9 mouse cellular contexts compared by ENCODE assay signal in genomic region chr19:53194751-53195520, GRCm38 (mm10). TPM values are rescaled to one million over a fixed set of nuclear protein-coding genes. Genes with fewer than 3 reads are reported as not detected.
DNase-seq lines count a peak whose midpoint lies in the region; ATAC-seq and TF ChIP-seq lines count a peak whose summit lies in the region.
"Had no signal": no experiment of that assay in that cellular context is flagged by ENCODE, and none has a peak within 500 bp of the region (broad histone marks: within the 10 kb centered on the region; RNA-seq: fewer than 3 reads in every experiment).

No protein-coding gene starts in this region.

- no peaks in the 10 kb centered on the region for H3K36me3 ChIP-seq in hindbrain, postnatal 0 days (ENCODE audit: insufficient read depth, low read length)
- no peaks in the 10 kb centered on the region for H3K36me3 ChIP-seq in hindbrain, embryonic 16.5 days (ENCODE audit: control insufficient read depth, insufficient read depth, low read length)
- no peaks in the 10 kb centered on the region for H3K36me3 ChIP-seq in macrophage (ENCODE audit: inconsistent target)
- H3K36me3 ChIP-seq in midbrain, embryonic 11.5 days (ENCODE audit: control insufficient read depth, insufficient read depth, low read length): no peaks in the 10 kb centered on the region

- 53% methylated on average over 9 of the region's 9 CpGs for WGBS in hindbrain, postnatal 0 days
- WGBS in hindbrain, embryonic 16.5 days: 58% methylated on average over 9 of the region's 9 CpGs
- 29% methylated on average over 9 of the region's 9 CpGs for WGBS in macrophage (ENCODE audit: missing documents)
- WGBS in midbrain, embryonic 11.5 days: 83% methylated on average over 9 of the region's 9 CpGs

- peak overlapping the region; percentile 17; the same call in 1 of the 2 replicates for H3K27ac ChIP-seq in hindbrain, postnatal 0 days
- H3K27ac ChIP-seq in hindbrain, embryonic 16.5 days (ENCODE audit: low read depth, low read length): no peak overlapping the region
- peak overlapping the region; percentile 56 for H3K27ac ChIP-seq in brown adipose tissue, adult 24 weeks (replicated peaks; ENCODE audit: low read depth, low read length)
- H3K27ac ChIP-seq in macrophage: peak overlapping the region; percentile 56
- no peak overlapping the region for H3K27ac ChIP-seq in midbrain, embryonic 11.5 days (ENCODE audit: low read depth, low read length)

- H3K4me3 ChIP-seq in hindbrain, postnatal 0 days (ENCODE audit: low read length): no peak overlapping the region
- no peak overlapping the region for H3K4me3 ChIP-seq in hindbrain, embryonic 16.5 days (ENCODE audit: low read length)
- peak overlapping the region; percentile 33; the same call in 1 of the 2 replicates for H3K4me3 ChIP-seq in brown adipose tissue, adult 24 weeks (ENCODE audit: insufficient read depth, low read depth, low read length)
- peak overlapping the region; percentile 17 for H3K4me3 ChIP-seq in macrophage (ENCODE audit: inconsistent target)
- no peak overlapping the region for H3K4me3 ChIP-seq in midbrain, embryonic 11.5 days (ENCODE audit: low read depth, low read length)

- DNase-seq in hindbrain, postnatal 0 days (ENCODE audit: low spot score): no peak
- DNase-seq in CD8-positive naive resting alpha-beta T cell, adult 2 months (ENCODE audit: low read depth in 2 of 2, low spot score in 2 of 2): peak; percentile 35 to 48
- no peak for DNase-seq in cerebellum, postnatal 4 days (ENCODE audit: low spot score in 2 of 2)
- no peak for DNase-seq in midbrain, embryonic 11.5 days (ENCODE audit: low spot score, missing footprints)
- DNase-seq in left cerebral cortex, adult 18-20 months (ENCODE audit: low spot score in 2 of 2): no peak
- DNase-seq: cerebellum, adult 8-10 months had no signal

- no peaks in the 10 kb centered on the region for H3K27me3 ChIP-seq in hindbrain, postnatal 0 days (ENCODE audit: insufficient read depth, low read length)
- no peaks in the 10 kb centered on the region for H3K27me3 ChIP-seq in hindbrain, embryonic 16.5 days (replicated peaks; ENCODE audit: control insufficient read depth, insufficient read depth, low read length)
- no peaks in the 10 kb centered on the region for H3K27me3 ChIP-seq in midbrain, embryonic 11.5 days (ENCODE audit: control insufficient read depth, insufficient read depth, low read length)

- H3K79me2 ChIP-seq in macrophage (ENCODE audit: inconsistent target): no peaks in the 10 kb centered on the region; the same call in 1 of the 2 replicates

- no peak overlapping the region for H3K4me2 ChIP-seq in hindbrain, postnatal 0 days (ENCODE audit: low read depth, low read length)
- no peak overlapping the region for H3K4me2 ChIP-seq in hindbrain, embryonic 16.5 days (ENCODE audit: low read length)
- H3K4me2 ChIP-seq in midbrain, embryonic 11.5 days: no peak overlapping the region

- H3K9me3 ChIP-seq in hindbrain, postnatal 0 days (ENCODE audit: low read length): no peaks in the 10 kb centered on the region
- H3K9me3 ChIP-seq in hindbrain, embryonic 16.5 days (ENCODE audit: control insufficient read depth, low read length): no peaks in the 10 kb centered on the region
- H3K9me3 ChIP-seq in midbrain, embryonic 11.5 days (ENCODE audit: control insufficient read depth, low read length): no peaks in the 10 kb centered on the region

- H3K4me1 ChIP-seq in hindbrain, postnatal 0 days (ENCODE audit: insufficient read depth, low read length): no peaks in the 10 kb centered on the region
- H3K4me1 ChIP-seq in hindbrain, embryonic 16.5 days (ENCODE audit: control insufficient read depth, insufficient read depth, low read depth, low read length): no peaks in the 10 kb centered on the region
- peaks cover 26% of the 10 kb centered on the region for H3K4me1 ChIP-seq in brown adipose tissue, adult 24 weeks (ENCODE audit: control insufficient read depth, insufficient read depth, insufficient read length, low read length)
- H3K4me1 ChIP-seq in midbrain, embryonic 11.5 days (ENCODE audit: control insufficient read depth, insufficient read depth, low read length): no peaks in the 10 kb centered on the region; the same call in 1 of the 2 replicates

- ATAC-seq in hindbrain, postnatal 0 days: no peak
- ATAC-seq in hindbrain, embryonic 16.5 days: no peak
- ATAC-seq in midbrain, embryonic 11.5 days (ENCODE audit: low FRiP score): no peak

- no peak for TF ChIP-seq CTCF in hindbrain, postnatal 0 days (IDR thresholded peaks at IDR 0.05; ENCODE audit: low read depth)

- no peak overlapping the region for H3K9ac ChIP-seq in hindbrain, postnatal 0 days (replicated peaks; ENCODE audit: low read length)
- H3K9ac ChIP-seq in hindbrain, embryonic 16.5 days (ENCODE audit: low read depth, low read length): no peak overlapping the region
- H3K9ac ChIP-seq in midbrain, embryonic 11.5 days (ENCODE audit: low read length): no peak overlapping the region

RNA-seq across cellular contexts. Expression of gene Add3, which starts 54.7 kb away (rescaled TPM):
- total RNA-seq in hindbrain, postnatal 0 days (2014; rRNA removed): 49.7 and 56.7 TPM in 2 replicates
- polyA plus RNA-seq in hindbrain, postnatal 0 days (2015; fragmentation: Nextera tagmentation; extraction: Ambion mirVana): 65.2 and 68.8 TPM in 2 replicates
- 48.5 and 51.6 TPM in 2 replicates for polyA plus RNA-seq in hindbrain, embryonic 16.5 days (2015; fragmentation: Nextera tagmentation; extraction: Ambion mirVana)
- 40.1 and 40.8 TPM in 2 replicates for polyA plus RNA-seq in brown adipose tissue, adult 24 weeks (2012; ENCODE audit: insufficient read depth, insufficient read length, missing spikeins)
- total RNA-seq in macrophage (2018; cell fraction: chromatin; rRNA removed): 10 to 100 TPM in 4 of 26 experiments, 1 to 10 TPM in 22; 1.8 to 13.4 (median 6.0) TPM
- 10 to 100 TPM in 5 of 26 experiments, 1 to 10 TPM in 21; 3.8 to 10.9 (median 7.5) TPM for total RNA-seq in macrophage (2018; cell fraction: cytosol; rRNA removed)
- total RNA-seq in macrophage (2018; cell fraction: nucleus; rRNA removed): 10 to 100 TPM in 3 of 26 experiments, 1 to 10 TPM in 23; 2.5 to 27.3 (median 6.4) TPM
- polyA plus RNA-seq in macrophage (2018): 5.3 to 11.1 TPM (median 7.4 TPM) in 3 replicates
- polyA plus RNA-seq in midbrain, embryonic 11.5 days (2014; fragmentation: Nextera tagmentation; extraction: Ambion mirVana): 49.7 and 53.8 TPM in 2 replicates
- total RNA-seq in left cerebral cortex, adult 18-20 months (2021): 10 to 100 TPM; 82.9 to 85.7 TPM

Comparison
In these comparisons a context has a peak if more than half of its experiments do, and no peak if none do; other contexts are left out.
1. H3K27ac ChIP-seq: peak in hindbrain, postnatal 0 days (single experiment), brown adipose tissue, adult 24 weeks (single experiment) and macrophage (single experiment); none in hindbrain, embryonic 16.5 days (single experiment) and midbrain, embryonic 11.5 days (single experiment).
2. DNase-seq: peak in CD8-positive naive resting alpha-beta T cell, adult 2 months (2 of 2); none in hindbrain, postnatal 0 days (single experiment), cerebellum, postnatal 4 days (0 of 2), midbrain, embryonic 11.5 days (single experiment) and left cerebral cortex, adult 18-20 months (0 of 2).
3. H3K4me3 ChIP-seq: peak in brown adipose tissue, adult 24 weeks (single experiment) and macrophage (single experiment); none in hindbrain, postnatal 0 days (single experiment), hindbrain, embryonic 16.5 days (single experiment) and midbrain, embryonic 11.5 days (single experiment).